Mouse (Mus musculus) hindbrain, embryonic 16.5 days (tissue): ENCODE measurements around the gene Rb1. TPM values are rescaled to one million over a fixed set of nuclear protein-coding genes. Genes with fewer than 3 reads are reported as not detected.

ENCODE experiments used
- ATAC-seq: fragments of 200-750 bp; cut with Nextera tagmentation; 2 replicates; pipeline ENCODE4 v1.8.0; 2017; ENCODE audit warnings: moderate TSS enrichment, moderate library complexity
- H3K27ac ChIP-seq: fragments of 300-500 bp; sonication (generic); 2 replicates; pipeline ENCODE4 v1.5.1; 2014; ENCODE audit warnings: low read depth, mild to moderate bottlenecking, control low read depth, low read length, moderate library complexity
- H3K27me3 ChIP-seq: fragments of 300-500 bp; sonication (generic); replicated peaks from 2 replicates; pipeline ENCODE4 v1.6.1; 2014; ENCODE audit warnings: low read length; ENCODE audit not compliant: control insufficient read depth, insufficient read depth
- H3K36me3 ChIP-seq: fragments of 300-500 bp; sonication (generic); 2 replicates; pipeline ENCODE4 v1.6.1; 2014; ENCODE audit warnings: mild to moderate bottlenecking, low read length, moderate library complexity, mixed read lengths; ENCODE audit not compliant: control insufficient read depth, insufficient read depth
- H3K4me1 ChIP-seq: fragments of 300-500 bp; sonication (generic); 2 replicates; pipeline ENCODE4 v1.6.1; 2014; ENCODE audit warnings: low read depth, low read length; ENCODE audit not compliant: control insufficient read depth, insufficient read depth
- H3K4me2 ChIP-seq: fragments of 300-500 bp; sonication (generic); 2 replicates; pipeline ENCODE4 v1.6.1; 2014; ENCODE audit warnings: mild to moderate bottlenecking, low read length, control low read depth, moderate library complexity
- H3K4me3 ChIP-seq: fragments of 300-500 bp; sonication (generic); 2 replicates; pipeline ENCODE4 v1.5.1; 2014; ENCODE audit warnings: mild to moderate bottlenecking, low read length, control low read depth, moderate library complexity
- H3K9ac ChIP-seq: fragments of 300-500 bp; sonication (generic); 2 replicates; pipeline ENCODE4 v1.6.1; 2014; ENCODE audit warnings: low read depth, mild to moderate bottlenecking, control low read depth, low read length, moderate library complexity
- H3K9me3 ChIP-seq: fragments of 300-500 bp; sonication (generic); 2 replicates; pipeline ENCODE4 v1.6.1; 2014; ENCODE audit warnings: mild to moderate bottlenecking, low read length, moderate library complexity; ENCODE audit not compliant: control insufficient read depth
- WGBS: fragments of 180-500 bp; shearing (Covaris S2); extraction: QIAGEN DNeasy Blood & Tissue Kit; methylation state at CpG from one replicate; pipeline ENCODE4 v1.1.7; 2014; 5-methylcytosine and 5-hydroxymethylcytosine counted together
- polyA plus RNA-seq: library from polyadenylated mRNA; unstranded; fragments of >200 nt; fragmentation: Nextera tagmentation; extraction: Ambion mirVana; gene quantifications from 2 replicates; pipeline ENCODE4 v1.2.1, GENCODE M21; 2015

Rb1 gene
- polyA plus RNA-seq, 1 experiment from 2014 or later, result 20.4 TPM

GRCm38 (mm10) chr14:73143710-73144420 lies 181.8 kb downstream of the Rb1 start:
- 33% methylated on average over 25 of the region's 25 CpGs for WGBS
- Histone ChIP-seq H3K9ac (peak overlapping the region; percentile 96), H3K4me2 (peak overlapping the region; percentile 89), H3K4me1 (peaks cover 11% of the 10 kb centered on the region), H3K4me3 (peak overlapping the region; percentile 81), H3K9me3 (no peaks in the 10 kb centered on the region), H3K36me3 (no peaks in the 10 kb centered on the region), H3K27ac (peak overlapping the region; percentile 98), H3K27me3 (no peaks in the 10 kb centered on the region)
- ATAC-seq, result peak; percentile 0; the same call in 1 of the 2 replicates

- WGBS, result under 1% methylated on average over 74 of the region's 88 CpGs
- no peaks in the 10 kb centered on the region for H3K27me3 ChIP-seq
- H3K9ac ChIP-seq, result peak overlapping the region; percentile 96
- no peaks in the 10 kb centered on the region for H3K36me3 ChIP-seq
- no peaks in the 10 kb centered on the region for H3K9me3 ChIP-seq
- H3K4me2 ChIP-seq, result peak overlapping the region; percentile 89
- peaks cover 11% of the 10 kb centered on the region for H3K4me1 ChIP-seq
- peak overlapping the region; percentile 81 for H3K4me3 ChIP-seq
- H3K27ac ChIP-seq, result peak overlapping the region; percentile 98
- peak; percentile 96 for ATAC-seq
These were observed 182.5 kb downstream of the Rb1 start for GRCm38 (mm10) chr14:73142896-73143709.

GRCm38 (mm10) chr14:73142421-73142895 lies 183.2 kb downstream of the Rb1 start:
- no peaks in the 10 kb centered on the region for H3K9me3 ChIP-seq
- peak overlapping the region; percentile 98 for H3K27ac ChIP-seq
- peak overlapping the region; percentile 89 for H3K4me2 ChIP-seq
- ATAC-seq, result peak; percentile 57
- H3K36me3 ChIP-seq, result no peaks in the 10 kb centered on the region
- peaks cover 11% of the 10 kb centered on the region for H3K4me1 ChIP-seq
- peak overlapping the region; percentile 81 for H3K4me3 ChIP-seq
- no peaks in the 10 kb centered on the region for H3K27me3 ChIP-seq
- H3K9ac ChIP-seq, result peak overlapping the region; percentile 96
- WGBS, result under 1% methylated on average over 11 of the region's 11 CpGs

- no peak overlapping the region for H3K4me3 ChIP-seq
- ATAC-seq, result no peak
- no peak overlapping the region for H3K9ac ChIP-seq
- no peaks in the 10 kb centered on the region for H3K36me3 ChIP-seq
- peaks cover 11% of the 10 kb centered on the region for H3K4me1 ChIP-seq
- WGBS, result 73% methylated on average over 3 of the region's 3 CpGs
- H3K4me2 ChIP-seq, result no peak overlapping the region; the same call in none of the 2 replicates
- H3K27ac ChIP-seq, result no peak overlapping the region
- H3K27me3 ChIP-seq, result no peaks in the 10 kb centered on the region
- H3K9me3 ChIP-seq, result no peaks in the 10 kb centered on the region
These were observed 183.8 kb downstream of the Rb1 start for GRCm38 (mm10) chr14:73141800-73142199.

- Histone ChIP-seq H3K4me2 (no peak overlapping the region), H3K36me3 (no peaks in the 10 kb centered on the region), H3K9me3 (no peaks in the 10 kb centered on the region), H3K27me3 (no peaks in the 10 kb centered on the region), H3K9ac (no peak overlapping the region), H3K4me1 (peaks cover 11% of the 10 kb centered on the region), H3K4me3 (no peak overlapping the region), H3K27ac (no peak overlapping the region)
- WGBS, result 81% methylated on average over 5 of the region's 5 CpGs
- ATAC-seq, result no peak
These were observed 185.8 kb downstream of the Rb1 start for GRCm38 (mm10) chr14:73139866-73140265.

- Histone ChIP-seq H3K27me3 (no peaks in the 10 kb centered on the region), H3K36me3 (no peaks in the 10 kb centered on the region), H3K27ac (no peak overlapping the region), H3K9me3 (no peaks in the 10 kb centered on the region), H3K4me3 (no peak overlapping the region), H3K4me1 (peaks cover 4% of the 10 kb centered on the region), H3K4me2 (no peak overlapping the region), H3K9ac (no peak overlapping the region)
- no peak for ATAC-seq
- WGBS, result 97% methylated on average over 7 of the region's 7 CpGs
These were observed 187.1 kb downstream of the Rb1 start for GRCm38 (mm10) chr14:73138483-73138882.

- 75% methylated on average over 5 of the region's 5 CpGs for WGBS
- no peak for ATAC-seq
- no peak overlapping the region for H3K9ac ChIP-seq
- H3K9me3 ChIP-seq, result no peaks in the 10 kb centered on the region
- H3K36me3 ChIP-seq, result no peaks in the 10 kb centered on the region
- H3K4me1 ChIP-seq, result peaks cover 1% of the 10 kb centered on the region
- H3K4me2 ChIP-seq, result no peak overlapping the region
- no peaks in the 10 kb centered on the region for H3K27me3 ChIP-seq
- no peak overlapping the region for H3K4me3 ChIP-seq
- H3K27ac ChIP-seq, result no peak overlapping the region
These were observed 188.4 kb downstream of the Rb1 start for GRCm38 (mm10) chr14:73137234-73137633.
